Mouse (Mus musculus) midbrain, embryonic 13.5 days (tissue): ENCODE results near the gene Cacfd1. TPM values are rescaled to one million over a fixed set of nuclear protein-coding genes. Genes with fewer than 3 reads are reported as not detected.

Experiments used
- ATAC-seq: fragments of 200-750 bp; cut with Nextera tagmentation; 2 replicates; pipeline ENCODE4 v1.8.0; 2017; ENCODE audit warnings: mild to moderate bottlenecking, moderate TSS enrichment, moderate library complexity
- H3K27ac ChIP-seq: fragments of 300-500 bp; sonication (generic); 2 replicates; pipeline ENCODE4 v1.5.1; 2015; ENCODE audit warnings: inconsistent platforms, mild to moderate bottlenecking, moderate library complexity
- H3K27me3 ChIP-seq: fragments of 300-500 bp; sonication (generic); 2 replicates; pipeline ENCODE4 v1.6.1; 2015; ENCODE audit warnings: mild to moderate bottlenecking, inconsistent platforms
- H3K36me3 ChIP-seq: fragments of 300-500 bp; sonication (generic); 2 replicates; pipeline ENCODE4 v1.6.1; 2015; ENCODE audit warnings: mild to moderate bottlenecking, inconsistent platforms
- H3K4me1 ChIP-seq: fragments of 300-500 bp; sonication (generic); replicated peaks from 2 replicates; pipeline ENCODE4 v1.6.1; 2015; ENCODE audit warnings: inconsistent platforms
- H3K4me2 ChIP-seq: fragments of 300-500 bp; sonication (generic); replicated peaks from 2 replicates; pipeline ENCODE4 v1.6.1; 2015; ENCODE audit warnings: moderate library complexity, mild to moderate bottlenecking, inconsistent platforms
- H3K4me3 ChIP-seq: fragments of 300-500 bp; sonication (generic); replicated peaks from 2 replicates; pipeline ENCODE4 v1.5.1; 2015; ENCODE audit warnings: mild to moderate bottlenecking, inconsistent platforms
- H3K9ac ChIP-seq: fragments of 300-500 bp; sonication (generic); replicated peaks from 2 replicates; pipeline ENCODE4 v1.6.1; 2015; ENCODE audit warnings: mild to moderate bottlenecking, inconsistent platforms
- H3K9me3 ChIP-seq: fragments of 300-500 bp; sonication (generic); 2 replicates; pipeline ENCODE4 v1.6.1; 2016; ENCODE audit warnings: mild to moderate bottlenecking, inconsistent platforms
- WGBS: fragments of 180-500 bp; shearing (Covaris S2); methylation state at CpG from one replicate; pipeline ENCODE4 v1.1.7; 2015; 5-methylcytosine and 5-hydroxymethylcytosine counted together
- polyA plus RNA-seq: library from polyadenylated mRNA; unstranded; fragments of >200 nt; fragmentation: Nextera tagmentation; extraction: Ambion mirVana; gene quantifications from 2 replicates; pipeline ENCODE4 v1.2.1, GENCODE M21; 2015

The Cacfd1 gene
- polyA plus RNA-seq, 1 experiment from 2014 or later, result 132 TPM

GRCm38 (mm10) chr2:26997993-26998392 lies 11.7 kb upstream of the Cacfd1 start:
- H3K27me3 ChIP-seq, result 0 out of 2 replicates have a peak, but pooled peaks cover 2% of the 10 kb centered on the region
- ATAC-seq, result no peak
- no peak overlapping the region for H3K4me2 ChIP-seq
- 95% methylated on average over 7 of the region's 7 CpGs for WGBS
- H3K4me3 ChIP-seq, result no peak overlapping the region
- no peak overlapping the region for H3K27ac ChIP-seq
- H3K4me1 ChIP-seq, result no peaks in the 10 kb centered on the region
- H3K36me3 ChIP-seq, result no peaks in the 10 kb centered on the region
- no peak overlapping the region for H3K9ac ChIP-seq
- no peaks in the 10 kb centered on the region for H3K9me3 ChIP-seq

GRCm38 (mm10) chr2:27006255-27006654 lies 3.5 kb upstream of the Cacfd1 start:
- H3K9me3 ChIP-seq, result no peaks in the 10 kb centered on the region
- no peak overlapping the region for H3K4me2 ChIP-seq
- H3K9ac ChIP-seq, result no peak overlapping the region
- no peaks in the 10 kb centered on the region for H3K36me3 ChIP-seq
- 69% methylated on average over 4 of the region's 4 CpGs for WGBS
- H3K27me3 ChIP-seq, result no peaks in the 10 kb centered on the region
- no peak overlapping the region for H3K4me3 ChIP-seq
- no peak overlapping the region for H3K27ac ChIP-seq
- ATAC-seq, result no peak
- H3K4me1 ChIP-seq, result peaks cover 16% of the 10 kb centered on the region

- no peaks in the 10 kb centered on the region for H3K27me3 ChIP-seq
- H3K9me3 ChIP-seq, result no peaks in the 10 kb centered on the region
- H3K4me1 ChIP-seq, result peaks cover 26% of the 10 kb centered on the region
- no peak overlapping the region for H3K9ac ChIP-seq
- H3K27ac ChIP-seq, result no peak overlapping the region
- 75% methylated on average over 7 of the region's 7 CpGs for WGBS
- H3K4me2 ChIP-seq, result no peak overlapping the region
- ATAC-seq, result no peak
- H3K4me3 ChIP-seq, result no peak overlapping the region
- 0 out of 2 replicates have a peak, but pooled peaks cover 3% of the 10 kb centered on the region for H3K36me3 ChIP-seq
Measured at GRCm38 (mm10) chr2:27007701-27008100, 2.0 kb upstream of the Cacfd1 start.

GRCm38 (mm10) chr2:27017802-27018201 lies 8.1 kb downstream of the Cacfd1 start:
- WGBS, result 54% methylated on average over 5 of the region's 5 CpGs
- peak; percentile 65 for ATAC-seq

GRCm38 (mm10) chr2:27019530-27019929 lies 9.8 kb downstream of the Cacfd1 start:
- peaks cover 59% of the 10 kb centered on the region for H3K36me3 ChIP-seq
- 93% methylated on average over 2 of the region's 2 CpGs for WGBS
- H3K27me3 ChIP-seq, result no peaks in the 10 kb centered on the region
- no peaks in the 10 kb centered on the region for H3K4me1 ChIP-seq
- no peaks in the 10 kb centered on the region for H3K9me3 ChIP-seq
- H3K9ac ChIP-seq, result no peak overlapping the region
- no peak overlapping the region for H3K4me3 ChIP-seq
- no peak overlapping the region for H3K27ac ChIP-seq
- ATAC-seq, result no peak
- no peak overlapping the region for H3K4me2 ChIP-seq

More at GRCm38 (mm10) chr2:27017802-27018201, 8.1 kb downstream of the Cacfd1 start:
- Histone ChIP-seq H3K4me3 (no peak overlapping the region), H3K36me3 (peaks cover 71% of the 10 kb centered on the region), H3K27ac (no peak overlapping the region), H3K4me2 (no peak overlapping the region), H3K9me3 (no peaks in the 10 kb centered on the region), H3K4me1 (no peaks in the 10 kb centered on the region), H3K27me3 (no peaks in the 10 kb centered on the region), H3K9ac (no peak overlapping the region)

- no peaks in the 10 kb centered on the region for H3K9me3 ChIP-seq
- peaks cover 43% of the 10 kb centered on the region for H3K36me3 ChIP-seq
- no peak overlapping the region for H3K4me3 ChIP-seq
- 67% methylated on average over 1 of the region's 1 CpGs for WGBS
- H3K4me1 ChIP-seq, result no peaks in the 10 kb centered on the region
- no peak for ATAC-seq
- H3K9ac ChIP-seq, result no peak overlapping the region
- H3K27ac ChIP-seq, result no peak overlapping the region
- no peaks in the 10 kb centered on the region for H3K27me3 ChIP-seq
- H3K4me2 ChIP-seq, result no peak overlapping the region
Measured at GRCm38 (mm10) chr2:27021103-27021502, 11.4 kb downstream of the Cacfd1 start.

- no peak overlapping the region for H3K4me3 ChIP-seq
- WGBS, result 80% methylated on average over 6 of the region's 6 CpGs
- no peak overlapping the region for H3K4me2 ChIP-seq
- H3K27ac ChIP-seq, result no peak overlapping the region
- ATAC-seq, result no peak
- H3K9ac ChIP-seq, result no peak overlapping the region
- H3K27me3 ChIP-seq, result peaks cover 3% of the 10 kb centered on the region; the same call in 1 of the 2 replicates
- H3K9me3 ChIP-seq, result no peaks in the 10 kb centered on the region
- H3K36me3 ChIP-seq, result peaks cover 28% of the 10 kb centered on the region
- peaks cover 10% of the 10 kb centered on the region for H3K4me1 ChIP-seq
Measured at GRCm38 (mm10) chr2:27022612-27023011, 12.9 kb downstream of the Cacfd1 start.

GRCm38 (mm10) chr2:27024136-27024535 lies 14.4 kb downstream of the Cacfd1 start:
- Histone ChIP-seq H3K4me3 (no peak overlapping the region), H3K9me3 (no peaks in the 10 kb centered on the region), H3K9ac (0 out of 2 replicates have a peak overlapping the region, but pooled peaks have one; percentile 0), H3K4me2 (no peak overlapping the region), H3K27ac (no peak overlapping the region), H3K27me3 (peaks cover 11% of the 10 kb centered on the region; the same call in 1 of the 2 replicates), H3K36me3 (peaks cover 13% of the 10 kb centered on the region), H3K4me1 (peaks cover 13% of the 10 kb centered on the region)
- no peak for ATAC-seq
- 86% methylated on average over 14 of the region's 14 CpGs for WGBS

GRCm38 (mm10) chr2:27025545-27025944 lies 15.8 kb downstream of the Cacfd1 start:
- no peak overlapping the region for H3K4me2 ChIP-seq
- no peak for ATAC-seq
- peaks cover 13% of the 10 kb centered on the region for H3K4me1 ChIP-seq
- 84% methylated on average over 3 of the region's 3 CpGs for WGBS
- H3K4me3 ChIP-seq, result no peak overlapping the region
- H3K27me3 ChIP-seq, result peaks cover 18% of the 10 kb centered on the region; the same call in 1 of the 2 replicates
- no peaks in the 10 kb centered on the region for H3K9me3 ChIP-seq
- no peak overlapping the region for H3K9ac ChIP-seq
- peaks cover under 1% of the 10 kb centered on the region; the same call in 1 of the 2 replicates for H3K36me3 ChIP-seq
- no peak overlapping the region for H3K27ac ChIP-seq

GRCm38 (mm10) chr2:27026332-27026731 lies 16.6 kb downstream of the Cacfd1 start:
- 91% methylated on average over 3 of the region's 3 CpGs for WGBS
- no peaks in the 10 kb centered on the region for H3K36me3 ChIP-seq
- no peak overlapping the region for H3K4me3 ChIP-seq
- no peak overlapping the region for H3K9ac ChIP-seq
- ATAC-seq, result no peak
- no peaks in the 10 kb centered on the region for H3K9me3 ChIP-seq
- no peak overlapping the region for H3K4me2 ChIP-seq
- peaks cover 13% of the 10 kb centered on the region for H3K4me1 ChIP-seq
- peaks cover 18% of the 10 kb centered on the region; the same call in 1 of the 2 replicates for H3K27me3 ChIP-seq
- H3K27ac ChIP-seq, result no peak overlapping the region

- peak overlapping the region; percentile 57 for H3K4me2 ChIP-seq
- H3K9me3 ChIP-seq, result no peaks in the 10 kb centered on the region
- peaks cover 18% of the 10 kb centered on the region; the same call in 1 of the 2 replicates for H3K27me3 ChIP-seq
- 75% methylated on average over 10 of the region's 10 CpGs for WGBS
- peak overlapping the region; percentile 40 for H3K4me3 ChIP-seq
- peaks cover 13% of the 10 kb centered on the region for H3K4me1 ChIP-seq
- peak overlapping the region; percentile 41; the same call in 1 of the 2 replicates for H3K27ac ChIP-seq
- H3K36me3 ChIP-seq, result no peaks in the 10 kb centered on the region
- H3K9ac ChIP-seq, result peak overlapping the region; percentile 54
- no peak for ATAC-seq
Measured at GRCm38 (mm10) chr2:27026857-27027617, 17.3 kb downstream of the Cacfd1 start.

GRCm38 (mm10) chr2:27027618-27028436 lies 18.1 kb downstream of the Cacfd1 start, which contains the start of gene Slc2a6:
Gene Slc2a6 (minus strand): TSS chr2:27027998.
- Histone ChIP-seq H3K4me2 (peak within 1 kb of the TSS; percentile 57), H3K27ac (peak within 1 kb of the TSS; percentile 41; the same call in 1 of the 2 replicates), H3K36me3 (no peaks in the 10 kb centered on the region), H3K4me1 (peaks cover 13% of the 10 kb centered on the region), H3K27me3 (peaks cover 18% of the 10 kb centered on the region; the same call in 1 of the 2 replicates), H3K9me3 (no peaks in the 10 kb centered on the region), H3K4me3 (peak within 1 kb of the TSS; percentile 40), H3K9ac (peak within 1 kb of the TSS; percentile 54)
- 2% methylated on average over 38 of the region's 38 CpGs for WGBS
- peak; percentile 100 for ATAC-seq
